Mouse (Mus musculus) myocyte (in vitro differentiated cells): Measurements from ENCODE around the gene Runx3. TPM values are rescaled to one million over a fixed set of nuclear protein-coding genes. Genes with fewer than 3 reads are reported as not detected.

Experiments
- H3K27me3 ChIP-seq: one replicate; pipeline ENCODE4 v1.6.1; 2011; ENCODE audit not compliant: control insufficient read depth, insufficient read depth, insufficient read length
- H3K36me3 ChIP-seq: one replicate; pipeline ENCODE4 v1.6.1; 2011; ENCODE audit not compliant: control insufficient read depth, insufficient read depth
- H3K4me2 ChIP-seq: one replicate; pipeline ENCODE4 v1.6.1; 2011; ENCODE audit warnings: low read depth, control low read depth
- H3K4me3 ChIP-seq: one replicate; pipeline ENCODE4 v1.5.1; 2011; ENCODE audit warnings: mild to moderate bottlenecking, control low read depth, moderate library complexity
- H3K79me2 ChIP-seq: one replicate; pipeline ENCODE4 v1.6.1; 2011; ENCODE audit not compliant: control insufficient read depth, insufficient read depth
- H3ac ChIP-seq: one replicate; pipeline ENCODE4 v1.6.1; 2011; ENCODE audit not compliant: control insufficient read depth, insufficient read length
- CEBPB ChIP-seq: IDR thresholded peaks from 2 replicates; pipeline ENCODE4 v1.6.1; 2011; ENCODE audit warnings: mild to moderate bottlenecking, moderate library complexity; ENCODE audit not compliant: poor library complexity, insufficient read depth, severe bottlenecking
- E2F4 ChIP-seq: IDR thresholded peaks from one replicate; pipeline ENCODE4 v1.6.1; 2011; ENCODE audit warnings: mild to moderate bottlenecking, control low read depth, moderate library complexity; ENCODE audit not compliant: insufficient read depth
- MAX ChIP-seq: IDR thresholded peaks from one replicate; pipeline ENCODE4 v1.6.1; 2011; ENCODE audit warnings: low read depth, mild to moderate bottlenecking, control low read depth
- MYOD1 ChIP-seq, 3 experiments: IDR thresholded peaks; one replicate each; pipeline ENCODE4 v1.6.1; 2011; ENCODE audit warnings: control low read depth in 2 of 3, low read depth in 2 of 3, mild to moderate bottlenecking in 2 of 3, moderate library complexity in 1 of 3; ENCODE audit not compliant: insufficient read length in 2 of 3, control insufficient read depth in 1 of 3
- MYOG ChIP-seq, 3 experiments: IDR thresholded peaks; one replicate each; pipeline ENCODE4 v1.6.1; 2011; ENCODE audit warnings: control low read depth in 2 of 3, low read depth in 2 of 3, mild to moderate bottlenecking in 2 of 3; ENCODE audit not compliant: insufficient read length in 2 of 3, control insufficient read depth in 1 of 3, insufficient read depth in 1 of 3
- POLR2A ChIP-seq: IDR thresholded peaks from one replicate; pipeline ENCODE4 v1.6.1; 2011; ENCODE audit warnings: low read depth, mild to moderate bottlenecking, control low read depth, moderate library complexity; ENCODE audit not compliant: insufficient read length
- POLR2AphosphoS2 ChIP-seq: IDR thresholded peaks from one replicate; pipeline ENCODE4 v1.6.1; 2011; ENCODE audit warnings: low read depth, control low read depth; ENCODE audit not compliant: insufficient read length
- REST ChIP-seq: IDR thresholded peaks from one replicate; pipeline ENCODE4 v1.6.1; 2011; ENCODE audit warnings: mild to moderate bottlenecking, control low read depth, moderate library complexity; ENCODE audit not compliant: insufficient read depth, insufficient read length
- SRF ChIP-seq: IDR thresholded peaks from one replicate; pipeline ENCODE4 v1.6.1; 2011; ENCODE audit warnings: low read depth; ENCODE audit not compliant: control insufficient read depth, insufficient read length
- TCF12 ChIP-seq: IDR thresholded peaks from one replicate; pipeline ENCODE4 v1.6.1; 2011; ENCODE audit warnings: mild to moderate bottlenecking, control low read depth; ENCODE audit not compliant: poor library complexity, insufficient read depth, severe bottlenecking
- TCF3 ChIP-seq: IDR thresholded peaks from one replicate; pipeline ENCODE4 v1.6.1; 2011; ENCODE audit warnings: low read depth, control low read depth; ENCODE audit not compliant: insufficient read length
- USF1 ChIP-seq: IDR thresholded peaks from one replicate; pipeline ENCODE4 v1.6.1; 2011; ENCODE audit warnings: low read depth, mild to moderate bottlenecking, control low read depth, moderate library complexity
- polyA plus RNA-seq: library from polyadenylated mRNA; unstranded; fragments of >200 nt; fragmentation: generic; extraction: Trizol; gene quantifications from one replicate; pipeline ENCODE4 v1.2.1, GENCODE M21; 2012; ENCODE audit warnings: missing spikeins

Gene Runx3
- polyA plus RNA-seq, 1 experiment: 19.6 TPM

DNA sequence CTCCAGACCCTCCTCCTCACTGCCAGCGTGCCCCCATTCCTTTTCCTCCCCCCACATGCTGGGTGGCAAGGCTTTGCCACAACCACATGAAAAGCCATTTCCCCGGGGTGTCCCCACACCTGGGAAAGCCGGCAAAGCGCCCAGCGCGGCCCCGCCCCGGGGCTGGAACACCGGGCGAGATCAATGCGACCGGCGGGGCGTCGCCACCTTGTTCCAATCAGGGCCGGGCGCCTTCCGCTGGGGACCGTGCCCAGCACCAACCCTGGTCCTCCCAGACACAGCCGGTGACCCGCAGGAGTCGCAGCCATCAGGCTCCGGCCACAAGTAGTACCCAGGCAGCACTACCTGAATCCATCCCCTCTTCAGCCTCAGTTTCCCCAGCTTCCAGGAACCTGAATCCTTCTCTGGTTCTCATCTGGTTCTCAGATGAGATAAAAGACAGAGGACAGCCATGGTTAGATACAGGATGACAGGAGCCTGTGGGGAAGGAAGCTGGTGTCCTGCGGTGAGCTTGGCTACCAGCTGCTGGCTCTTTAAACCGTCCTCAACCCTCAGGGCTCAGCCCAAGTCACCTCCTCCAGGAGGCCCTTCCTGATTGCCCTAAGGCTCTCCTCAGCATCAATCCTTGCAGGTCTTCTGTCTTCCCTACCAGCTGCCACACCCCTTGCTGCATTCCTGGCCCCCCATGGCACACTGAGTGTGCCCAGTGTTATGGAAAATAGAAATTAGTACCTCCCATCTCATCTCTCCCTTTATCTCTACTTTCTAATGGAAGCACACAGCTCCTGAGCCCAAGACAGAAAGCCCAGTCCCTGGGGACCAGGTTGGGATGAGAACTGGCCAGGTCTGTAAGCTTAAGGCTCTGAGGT, 20.4 kb downstream of the Runx3 start:
- H3ac ChIP-seq: no peak overlapping the region
- H3K27me3 ChIP-seq: peaks cover 15% of the 10 kb centered on the region
- no peaks in the 10 kb centered on the region for H3K36me3 ChIP-seq
- no peaks in the 10 kb centered on the region for H3K79me2 ChIP-seq
- TF ChIP-seq POLR2AphosphoS2 (no peak), MYOG (IDR thresholded peaks at IDR 0.05; ENCODE audit: control insufficient read depth in 1 of 3, insufficient read depth in 1 of 3, insufficient read length in 2 of 3, low read depth in 2 of 3) (no peak), POLR2A (no peak), MAX (no peak), REST (no peak), USF1 (no peak), TCF3 (no peak), E2F4 (no peak), SRF (no peak), MYOD1 (IDR thresholded peaks at IDR 0.05; ENCODE audit: control insufficient read depth in 1 of 3, insufficient read length in 2 of 3, low read depth in 2 of 3) (no peak), CEBPB (no peak), TCF12 (no peak)
- no peak overlapping the region for H3K4me2 ChIP-seq
- H3K4me3 ChIP-seq: no peak overlapping the region

GRCm38 (mm10) chr4:135141720-135142119, 21.3 kb downstream of the Runx3 start:
- H3K36me3 ChIP-seq: no peaks in the 10 kb centered on the region
- no peaks in the 10 kb centered on the region for H3K79me2 ChIP-seq
- H3K4me3 ChIP-seq: no peak overlapping the region
- no peak overlapping the region for H3K4me2 ChIP-seq
- H3K27me3 ChIP-seq: peaks cover 15% of the 10 kb centered on the region
- H3ac ChIP-seq: no peak overlapping the region
- TF ChIP-seq USF1: no peak
- TF ChIP-seq SRF: no peak
- no peak for TF ChIP-seq REST
- TF ChIP-seq TCF12: no peak
- no peak for TF ChIP-seq MAX
- no peak for TF ChIP-seq MYOG (IDR thresholded peaks at IDR 0.05; ENCODE audit: control insufficient read depth in 1 of 3, insufficient read depth in 1 of 3, insufficient read length in 2 of 3, low read depth in 2 of 3)
- no peak for TF ChIP-seq CEBPB
- no peak for TF ChIP-seq POLR2AphosphoS2
- no peak for TF ChIP-seq MYOD1 (IDR thresholded peaks at IDR 0.05; ENCODE audit: control insufficient read depth in 1 of 3, insufficient read length in 2 of 3, low read depth in 2 of 3)
- no peak for TF ChIP-seq POLR2A
- no peak for TF ChIP-seq E2F4
- no peak for TF ChIP-seq TCF3

DNA sequence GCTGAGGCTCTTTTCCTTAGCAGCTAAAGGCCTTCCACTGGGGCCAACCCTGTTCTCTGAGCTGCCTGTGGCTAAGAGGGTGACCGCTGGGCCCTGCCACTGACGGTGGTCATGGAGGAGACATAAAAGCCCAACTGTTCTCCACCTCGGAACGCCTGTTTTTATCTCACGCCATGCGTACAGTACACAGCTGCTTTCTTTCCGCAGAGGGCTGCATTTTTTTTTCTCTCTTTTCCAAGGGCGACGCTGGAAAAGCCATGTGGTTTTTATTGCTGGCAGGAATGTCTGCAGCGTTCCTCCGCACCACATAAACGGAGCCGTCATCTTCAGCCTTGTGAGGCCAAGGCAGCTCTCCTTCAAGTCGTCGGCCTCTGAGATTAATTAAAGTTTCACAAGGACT, 26.3 kb downstream of the Runx3 start:
- no peaks in the 10 kb centered on the region for H3K27me3 ChIP-seq

DNA sequence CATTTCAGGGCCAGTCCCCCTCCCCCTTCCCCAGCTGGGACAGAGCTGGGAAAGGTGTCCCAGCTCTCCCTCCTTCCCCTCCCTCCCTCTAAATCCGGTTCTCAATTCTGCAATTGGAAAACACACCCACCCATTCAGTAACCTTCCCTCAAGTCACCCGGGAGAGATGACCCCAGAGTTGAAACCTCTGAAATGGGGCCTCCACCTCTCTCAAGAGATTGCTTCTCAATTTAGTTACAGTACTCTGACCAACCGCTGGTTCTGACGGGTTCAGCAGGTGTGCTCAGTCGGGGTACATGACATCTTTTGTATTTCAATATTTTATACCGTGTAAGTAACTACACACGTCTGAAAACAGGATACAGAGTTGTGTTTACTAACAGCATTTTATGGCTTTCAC, 28.2 kb downstream of the Runx3 start:
- Histone ChIP-seq H3K4me3 (no peak overlapping the region), H3K27me3 (no peaks in the 10 kb centered on the region), H3K4me2 (no peak overlapping the region), H3K36me3 (no peaks in the 10 kb centered on the region), H3ac (no peak overlapping the region), H3K79me2 (peaks cover 9% of the 10 kb centered on the region)
- TF ChIP-seq POLR2A (no peak), MYOD1 (IDR thresholded peaks at IDR 0.05; ENCODE audit: control insufficient read depth in 1 of 3, insufficient read length in 2 of 3, low read depth in 2 of 3) (no peak)

More for the DNA sequence above, 26.3 kb downstream of the Runx3 start:
- H3K4me3 ChIP-seq: no peak overlapping the region
- H3K4me2 ChIP-seq: peak overlapping the region; percentile 66
- no peaks in the 10 kb centered on the region for H3K36me3 ChIP-seq
- no peaks in the 10 kb centered on the region for H3K79me2 ChIP-seq
- TF ChIP-seq MYOD1 (IDR thresholded peaks at IDR 0.05; ENCODE audit: control insufficient read depth in 1 of 3, insufficient read length in 2 of 3, low read depth in 2 of 3) (peak; percentile 43 to 79 (median 64)), TCF12 (peak; percentile 71), POLR2AphosphoS2 (no peak), USF1 (no peak), TCF3 (peak; percentile 53), REST (no peak), CEBPB (no peak), MYOG (IDR thresholded peaks at IDR 0.05; ENCODE audit: control insufficient read depth in 1 of 3, insufficient read depth in 1 of 3, insufficient read length in 2 of 3, low read depth in 2 of 3) (peak in 2 of 3 experiments; percentile 81 to 88), POLR2A (no peak), SRF (no peak)
- H3ac ChIP-seq: no peak overlapping the region
